Mouse (Mus musculus) hindbrain, embryonic 16.5 days (tissue): Measurements from ENCODE around the gene Slc7a7. TPM values are rescaled to one million over a fixed set of nuclear protein-coding genes. Genes with fewer than 3 reads are reported as not detected.

Source experiments
- ATAC-seq: fragments of 200-750 bp; cut with Nextera tagmentation; 2 replicates; pipeline ENCODE4 v1.8.0; 2017; ENCODE audit warnings: moderate TSS enrichment, moderate library complexity
- H3K27ac ChIP-seq: fragments of 300-500 bp; sonication (generic); 2 replicates; pipeline ENCODE4 v1.5.1; 2014; ENCODE audit warnings: low read depth, mild to moderate bottlenecking, control low read depth, low read length, moderate library complexity
- H3K27me3 ChIP-seq: fragments of 300-500 bp; sonication (generic); replicated peaks from 2 replicates; pipeline ENCODE4 v1.6.1; 2014; ENCODE audit warnings: low read length; ENCODE audit not compliant: control insufficient read depth, insufficient read depth
- H3K36me3 ChIP-seq: fragments of 300-500 bp; sonication (generic); 2 replicates; pipeline ENCODE4 v1.6.1; 2014; ENCODE audit warnings: mild to moderate bottlenecking, low read length, moderate library complexity, mixed read lengths; ENCODE audit not compliant: control insufficient read depth, insufficient read depth
- H3K4me1 ChIP-seq: fragments of 300-500 bp; sonication (generic); 2 replicates; pipeline ENCODE4 v1.6.1; 2014; ENCODE audit warnings: low read depth, low read length; ENCODE audit not compliant: control insufficient read depth, insufficient read depth
- H3K4me2 ChIP-seq: fragments of 300-500 bp; sonication (generic); 2 replicates; pipeline ENCODE4 v1.6.1; 2014; ENCODE audit warnings: mild to moderate bottlenecking, low read length, control low read depth, moderate library complexity
- H3K4me3 ChIP-seq: fragments of 300-500 bp; sonication (generic); 2 replicates; pipeline ENCODE4 v1.5.1; 2014; ENCODE audit warnings: mild to moderate bottlenecking, low read length, control low read depth, moderate library complexity
- H3K9ac ChIP-seq: fragments of 300-500 bp; sonication (generic); 2 replicates; pipeline ENCODE4 v1.6.1; 2014; ENCODE audit warnings: low read depth, mild to moderate bottlenecking, control low read depth, low read length, moderate library complexity
- H3K9me3 ChIP-seq: fragments of 300-500 bp; sonication (generic); 2 replicates; pipeline ENCODE4 v1.6.1; 2014; ENCODE audit warnings: mild to moderate bottlenecking, low read length, moderate library complexity; ENCODE audit not compliant: control insufficient read depth
- WGBS: fragments of 180-500 bp; shearing (Covaris S2); extraction: QIAGEN DNeasy Blood & Tissue Kit; methylation state at CpG from one replicate; pipeline ENCODE4 v1.1.7; 2014; 5-methylcytosine and 5-hydroxymethylcytosine counted together
- polyA plus RNA-seq: library from polyadenylated mRNA; unstranded; fragments of >200 nt; fragmentation: Nextera tagmentation; extraction: Ambion mirVana; gene quantifications from 2 replicates; pipeline ENCODE4 v1.2.1, GENCODE M21; 2015

Slc7a7 gene
- polyA plus RNA-seq, 1 experiment from 2014 or later: 4.9 TPM

GRCm38 (mm10) chr14:54324486-54324885 is 93.1 kb downstream of the Slc7a7 start:
- Histone ChIP-seq H3K4me2 (no peak overlapping the region), H3K9ac (no peak overlapping the region), H3K27ac (no peak overlapping the region), H3K27me3 (no peaks in the 10 kb centered on the region), H3K36me3 (no peaks in the 10 kb centered on the region), H3K9me3 (peaks cover 3% of the 10 kb centered on the region), H3K4me1 (no peaks in the 10 kb centered on the region), H3K4me3 (no peak overlapping the region)
- WGBS: 78% methylated on average over 5 of the region's 5 CpGs
- no peak for ATAC-seq

GRCm38 (mm10) chr14:54321556-54322376 is 95.8 kb downstream of the Slc7a7 start:
- WGBS: 64% methylated on average over 18 of the region's 18 CpGs
- peaks cover 3% of the 10 kb centered on the region for H3K9me3 ChIP-seq
- H3K27ac ChIP-seq: no peak overlapping the region
- no peak overlapping the region for H3K4me3 ChIP-seq
- no peak overlapping the region for H3K9ac ChIP-seq
- no peaks in the 10 kb centered on the region for H3K4me1 ChIP-seq
- no peaks in the 10 kb centered on the region for H3K36me3 ChIP-seq
- no peak for ATAC-seq
- no peaks in the 10 kb centered on the region for H3K27me3 ChIP-seq
- no peak overlapping the region for H3K4me2 ChIP-seq

Other genes with a start within 250 kb of the Slc7a7 start
- 391 and 409 TPM in 2 replicates for gene Dad1, start 163.7 kb downstream of the Slc7a7 start, polyA plus RNA-seq
- 70.3 and 75.2 TPM in 2 replicates for gene Abhd4, start 163.6 kb downstream of the Slc7a7 start, polyA plus RNA-seq
- not detected in 2 replicates for gene Olfr49, start 132.8 kb downstream of the Slc7a7 start, polyA plus RNA-seq
- 58.5 and 59.9 TPM in 2 replicates for gene Oxa1l, start 56.9 kb downstream of the Slc7a7 start, polyA plus RNA-seq
- 218 and 228 TPM in 2 replicates for gene Mrpl52, start 9.1 kb upstream of the Slc7a7 start, polyA plus RNA-seq
- gene Mmp14, start 13.8 kb upstream of the Slc7a7 start, polyA plus RNA-seq: 45.1 and 56.1 TPM in 2 replicates
- gene Lrp10, start 46.4 kb upstream of the Slc7a7 start, polyA plus RNA-seq: 31.4 and 35.6 TPM in 2 replicates
- 38.5 and 39.5 TPM in 2 replicates for gene Rem2, start 58.3 kb upstream of the Slc7a7 start, polyA plus RNA-seq
- 93.2 and 103 TPM in 2 replicates for gene Prmt5, start 99.7 kb upstream of the Slc7a7 start, polyA plus RNA-seq
- 19.4 and 20.7 TPM in 2 replicates for gene Haus4, start 136.8 kb upstream of the Slc7a7 start, polyA plus RNA-seq
- gene Ajuba, start 159.8 kb upstream of the Slc7a7 start, polyA plus RNA-seq: 4.7 and 6.0 TPM in 2 replicates
- gene 4931414P19Rik, start 188.2 kb upstream of the Slc7a7 start, polyA plus RNA-seq: 5.4 and 5.5 TPM in 2 replicates
- gene Psmb5, start 200.2 kb upstream of the Slc7a7 start, polyA plus RNA-seq: 445 and 467 TPM in 2 replicates
- 0.16 and 0.37 TPM in 2 replicates for gene Psmb11, start 203.7 kb upstream of the Slc7a7 start, polyA plus RNA-seq
- not detected in 2 replicates for gene Gm17606, start 223.2 kb upstream of the Slc7a7 start, polyA plus RNA-seq
- gene Cdh24, start 223.6 kb upstream of the Slc7a7 start, polyA plus RNA-seq: 9.5 and 10.3 TPM in 2 replicates